Mouse (Mus musculus): ENCODE results near the gene Srebf1. TPM values are rescaled to one million over a fixed set of nuclear protein-coding genes. Genes with fewer than 3 reads are reported as not detected.
A peak's percentile ranks its signal among the peaks of the same experiment; 100 is the strongest.

Gene Srebf1
- total and polyA plus RNA-seq, 3 experiments, result 69.8 to 126 (median 120) TPM

- dilution Hi-C loops (cut with MboI; ENCODE audit: extremely low pct_ligation_motif_present, extremely low pct_unique_long_range_greater_than_20kb, low sequenced_read_pairs), result no loop called here
- Histone ChIP-seq H3K4me1 (ENCODE audit: control insufficient read depth in 1 of 2, insufficient read depth in 2 of 2) (peaks cover 17 to 80% of the 10 kb centered on the region in 2 experiments), H3K9ac (ENCODE audit: insufficient read depth, low read depth) (peak overlapping the region; percentile 95), H3K27me3 (replicated peaks) (no peaks in the 10 kb centered on the region), H3K79me2 (replicated peaks; ENCODE audit: control insufficient read depth, extremely low read depth, insufficient read depth, poor library complexity, severe bottlenecking) (peaks cover 42% of the 10 kb centered on the region), H3K27ac (ENCODE audit: insufficient read depth, low read depth) (no peak overlapping the region), H3K9me3 (replicated peaks; ENCODE audit: low read length) (peaks cover 3% of the 10 kb centered on the region), H3K36me3 (replicated peaks in 1 of 2; ENCODE audit: control insufficient read depth in 1 of 2, insufficient read depth in 1 of 2, low read length in 1 of 2) (peaks cover 16 to 42% of the 10 kb centered on the region in 2 experiments), H3K4me2 (ENCODE audit: insufficient read depth, low read depth, poor library complexity, severe bottlenecking) (peak overlapping the region; percentile 77), H3K4me3 (replicated peaks in 1 of 3; ENCODE audit: low read depth in 2 of 3, low read length in 2 of 3, poor library complexity in 1 of 3) (peak overlapping the region; percentile 57 to 98 (median 73))
- TF ChIP-seq IRF4 (IDR thresholded peaks at IDR 0.05; ENCODE audit: low read depth, low read length) (peak; percentile 18; the same call in 1 of the 2 replicates), EP300 (IDR thresholded peaks at IDR 0.05; ENCODE audit: low read length) (no peak)
- in situ Hi-C loops (cut with MboI; ENCODE audit: low pct_ligation_motif_present, low pct_unique_long_range_greater_than_20kb, low sequenced_read_pairs), result no loop called here
- peak; percentile 46 for DNase-seq (ENCODE audit: extremely low read depth)
Measured at GRCm38 (mm10) chr11:60219609-60220008, 2.8 kb downstream of the Srebf1 start.

GRCm38 (mm10) chr11:60217467-60217866 lies 4.9 kb downstream of the Srebf1 start:
- in situ Hi-C loops (cut with MboI; ENCODE audit: low pct_ligation_motif_present, low pct_unique_long_range_greater_than_20kb, low sequenced_read_pairs) (no loop called here), dilution Hi-C loops (cut with MboI; ENCODE audit: extremely low pct_ligation_motif_present, extremely low pct_unique_long_range_greater_than_20kb, low sequenced_read_pairs) (no loop called here)
- TF ChIP-seq ZKSCAN1 (IDR thresholded peaks at IDR 0.05; ENCODE audit: borderline replicate concordance, low read depth, low read length) (no peak), ETS1 (conservative IDR thresholded peaks at IDR 0.05; ENCODE audit: low read depth, low read length) (no peak), POLR2A (IDR thresholded peaks at IDR 0.05; ENCODE audit: low read depth, low read length) (no peak), USF1 (IDR thresholded peaks at IDR 0.05; ENCODE audit: low read depth, low read length) (no peak), BHLHE40 (IDR thresholded peaks at IDR 0.05; ENCODE audit: low read depth, low read length) (no peak), NRF1 (IDR thresholded peaks at IDR 0.05; ENCODE audit: low read depth, low read length) (no peak), CHD1 (IDR thresholded peaks at IDR 0.05; ENCODE audit: low read depth, low read length) (no peak), IRF4 (IDR thresholded peaks at IDR 0.05; ENCODE audit: low read depth, low read length) (no peak), ZC3H11A (IDR thresholded peaks at IDR 0.05; ENCODE audit: low read depth, low read length) (no peak), MAFK (IDR thresholded peaks at IDR 0.05; ENCODE audit: insufficient replicate concordance, low read length) (no peak), ELF1 (IDR thresholded peaks at IDR 0.05; ENCODE audit: low read depth, low read length) (no peak), MAX (IDR thresholded peaks at IDR 0.05; ENCODE audit: low read length) (no peak), TCF12 (IDR thresholded peaks at IDR 0.05; ENCODE audit: low read depth, low read length) (no peak), JUN (IDR thresholded peaks at IDR 0.05; ENCODE audit: insufficient read depth, low read depth, low read length) (no peak), GABPA (IDR thresholded peaks at IDR 0.05; ENCODE audit: insufficient replicate concordance, low read depth, low read length) (no peak), NELFE (IDR thresholded peaks at IDR 0.05; ENCODE audit: low read depth, low read length) (no peak), USF2 (conservative IDR thresholded peaks at IDR 0.05; ENCODE audit: low read depth, low read length) (no peak), MEF2A (IDR thresholded peaks at IDR 0.05; ENCODE audit: borderline replicate concordance, low read depth, low read length) (no peak)
- peaks cover 14 to 74% of the 10 kb centered on the region in 2 experiments for H3K4me1 ChIP-seq (ENCODE audit: control insufficient read depth in 1 of 2, insufficient read depth in 2 of 2)
- no peak overlapping the region for H3K9ac ChIP-seq (ENCODE audit: insufficient read depth, low read depth)
- H3K79me2 ChIP-seq (replicated peaks; ENCODE audit: control insufficient read depth, extremely low read depth, insufficient read depth, poor library complexity, severe bottlenecking), result peaks cover 42% of the 10 kb centered on the region
- no peaks in the 10 kb centered on the region for H3K27me3 ChIP-seq (replicated peaks)
- no peak overlapping the region for H3K27ac ChIP-seq (ENCODE audit: insufficient read depth, low read depth)
- H3K4me3 ChIP-seq (replicated peaks in 1 of 3; ENCODE audit: low read depth in 2 of 3, low read length in 2 of 3, poor library complexity in 1 of 3), result no peak overlapping the region
- no peak overlapping the region for H3K4me2 ChIP-seq (ENCODE audit: insufficient read depth, low read depth, poor library complexity, severe bottlenecking)
- no peak for DNase-seq (ENCODE audit: extremely low read depth)
- H3K9me3 ChIP-seq (replicated peaks; ENCODE audit: low read length), result peaks cover 3% of the 10 kb centered on the region
- H3K36me3 ChIP-seq (replicated peaks in 1 of 2; ENCODE audit: control insufficient read depth in 1 of 2, insufficient read depth in 1 of 2, low read length in 1 of 2), result peaks cover 16 to 56% of the 10 kb centered on the region in 2 experiments

All from CH12.LX (cell line).